Mouse (Mus musculus): ENCODE results near the gene Igdcc3.

DNA sequence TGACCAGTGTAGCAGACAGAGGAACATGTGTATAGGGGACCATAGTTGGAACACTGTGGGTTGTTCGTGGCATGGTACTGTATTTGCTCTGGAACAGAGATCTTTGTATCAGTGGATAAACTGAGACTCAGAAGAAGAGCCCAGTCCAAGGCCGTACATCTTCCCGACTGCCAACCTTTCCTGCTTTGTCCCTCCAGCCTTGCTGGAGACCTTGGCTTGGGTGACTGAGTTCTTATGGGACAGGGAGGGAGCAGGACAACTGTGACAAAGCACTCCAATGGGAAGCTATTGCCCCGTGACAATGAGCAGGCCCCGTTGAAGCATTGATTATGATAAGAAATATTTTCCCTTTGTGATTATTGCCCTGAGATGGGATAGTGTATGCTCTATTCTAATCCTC is 29.3 kb upstream of the Igdcc3 start:
- no peak for TF ChIP-seq CTCF (IDR thresholded peaks at IDR 0.05; ENCODE audit: low read depth, low read length)
- no peak for TF ChIP-seq POLR2A (IDR thresholded peaks at IDR 0.05; ENCODE audit: borderline replicate concordance, low read depth, low read length)

All from bone marrow macrophage, adult 2 months (primary cell).